In the genomic region with DNA sequence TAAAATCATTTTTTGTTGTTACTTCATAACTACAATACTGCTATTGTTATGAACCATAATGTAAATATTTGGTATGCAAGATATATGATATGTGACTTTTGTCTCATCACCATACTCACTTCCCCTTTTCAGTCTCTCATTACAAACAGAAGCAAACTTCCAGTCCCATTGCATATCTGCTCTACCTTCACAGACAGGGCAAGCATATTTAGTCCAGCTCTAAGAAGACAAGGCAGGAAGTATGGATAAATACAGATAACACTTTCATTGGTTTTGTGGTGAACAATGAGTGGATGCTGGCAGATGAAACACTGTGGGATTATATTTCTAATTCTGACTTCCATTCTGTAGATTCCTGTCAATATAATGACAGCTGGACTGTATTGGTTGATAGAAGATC, we compare ENCODE assay signal across 14 mouse cellular contexts.
"Had no signal": no experiment of that assay in that cellular context is flagged by ENCODE, and none has a peak within 500 bp of the region (broad histone marks: within the 10 kb centered on the region; RNA-seq: fewer than 3 reads in every experiment).

No protein-coding gene starts in this region.

- DNase-seq: kidney, adult 9 months; kidney, postnatal 14 days; kidney, postnatal 4 days; layer of hippocampus, adult 9-11 months; liver, embryonic 13.5 days; lung, embryonic 14.5 days; midbrain, embryonic 14.5 days; thymus, postnatal 25 days had no signal

- H3K4me1 ChIP-seq: liver, embryonic 13.5 days had no signal

- H3K27me3 ChIP-seq: liver, embryonic 13.5 days; megakaryocyte, embryonic 14.5 days had no signal

- ATAC-seq: lung, postnatal 0 days had no signal

- H3K4me2 ChIP-seq: liver, embryonic 13.5 days; lung, embryonic 14.5 days; midbrain, embryonic 11.5 days had no signal

- H3K27ac ChIP-seq: left cerebral cortex, adult 2 months; liver, embryonic 13.5 days; macrophage; stomach, postnatal 0 days had no signal

- H3K9ac ChIP-seq: liver, embryonic 13.5 days; lung, embryonic 14.5 days had no signal

- H3K36me3 ChIP-seq: liver, embryonic 13.5 days had no signal

- H3K9me3 ChIP-seq: liver, embryonic 13.5 days; megakaryocyte, embryonic 14.5 days had no signal

- H3K4me3 ChIP-seq: left cerebral cortex, adult 2 months; liver, embryonic 13.5 days; megakaryocyte, embryonic 14.5 days had no signal
